In the genomic region with DNA sequence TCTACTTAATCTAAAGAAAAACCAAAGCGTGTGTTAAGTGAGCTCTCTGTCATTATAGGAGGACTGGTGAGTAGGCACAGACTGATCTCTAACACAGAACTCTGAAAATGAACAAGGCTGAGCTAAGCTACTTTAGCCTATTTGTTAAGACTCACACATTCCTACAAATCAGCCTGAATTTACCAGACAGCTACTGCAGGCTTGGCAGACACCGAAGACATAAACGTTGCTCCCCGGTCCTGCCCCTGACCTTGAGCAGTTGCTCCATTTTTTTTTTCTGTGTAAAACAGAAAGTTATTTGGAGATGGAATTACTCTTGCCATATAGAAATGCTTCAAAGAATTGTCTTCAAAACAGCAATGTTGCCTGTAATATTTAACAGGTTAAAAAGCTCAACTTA, we compare ENCODE assay signal across 21 mouse cellular contexts. TPM values are rescaled to one million over a fixed set of nuclear protein-coding genes. Genes with fewer than 3 reads are reported as not detected.
DNase-seq lines count a peak whose midpoint lies in the region; ATAC-seq and TF ChIP-seq lines count a peak whose summit lies in the region.
"Had no signal": no experiment of that assay in that cellular context is flagged by ENCODE, and none has a peak within 500 bp of the region (broad histone marks: within the 10 kb centered on the region; RNA-seq: fewer than 3 reads in every experiment).

No protein-coding gene starts in this region.

- peak; percentile 67 for DNase-seq in kidney, postnatal 0 days (ENCODE audit: low spot score)
- DNase-seq in kidney, adult 18-20 months: no peak
- no peak for DNase-seq in lung, adult 18-20 months
- no peak for DNase-seq in T-cell, adult 2 months (ENCODE audit: low spot score)
- DNase-seq: adrenal gland, adult 8-10 months; cerebellum, adult 11 months; cerebellum, adult 8-10 months; cerebellum, postnatal 14 days; embryo, embryonic 11 days; gastrocnemius, adult 2 months; gastrocnemius, postnatal 25 days; heart, postnatal 36 days had no signal

- 27% methylated on average over 4 of the region's 4 CpGs for WGBS in intestine, embryonic 15.5 days
- 23% methylated on average over 4 of the region's 4 CpGs for WGBS in intestine, postnatal 0 days
- 29% methylated on average over 4 of the region's 4 CpGs for WGBS in kidney, postnatal 0 days
- 41% methylated on average over 4 of the region's 4 CpGs for WGBS in lung, embryonic 16.5 days
- WGBS in olfactory bulb, adult 2 months: 23% methylated on average over 4 of the region's 4 CpGs

- no peak overlapping the region for H3K4me3 ChIP-seq in intestine, embryonic 15.5 days (replicated peaks)
- no peak overlapping the region for H3K4me3 ChIP-seq in intestine, postnatal 0 days (ENCODE audit: low read depth, low read length)
- H3K4me3 ChIP-seq in kidney, postnatal 0 days (replicated peaks; ENCODE audit: low read depth, low read length): no peak overlapping the region
- no peak overlapping the region for H3K4me3 ChIP-seq in lung, embryonic 16.5 days (ENCODE audit: low read length)
- H3K4me3 ChIP-seq in olfactory bulb, adult 2 months (ENCODE audit: insufficient read depth, low read depth, low read length): no peak overlapping the region
- H3K4me3 ChIP-seq: embryonic facial prominence, embryonic 15.5 days; erythroblast, embryonic 14.5 days; forebrain, embryonic 10.5 days; gastrocnemius, adult 2 months; heart, embryonic 12.5 days had no signal

- TF ChIP-seq CTCF in intestine, postnatal 0 days (IDR thresholded peaks at IDR 0.05; ENCODE audit: low read depth): no peak
- TF ChIP-seq CTCF in kidney, postnatal 0 days (IDR thresholded peaks at IDR 0.05; ENCODE audit: low read depth): no peak
- TF ChIP-seq CTCF in olfactory bulb, adult 2 months (IDR thresholded peaks at IDR 0.05; ENCODE audit: insufficient read depth, low read depth, low read length): no peak

- peak; percentile 65; the same call in 1 of the 2 replicates for ATAC-seq in intestine, embryonic 15.5 days
- no peak for ATAC-seq in intestine, postnatal 0 days
- no peak for ATAC-seq in kidney, postnatal 0 days (replicated peaks; ENCODE audit: low FRiP score, low read depth)
- ATAC-seq in lung, embryonic 16.5 days (ENCODE audit: low read depth): peak; percentile 45; the same call in 1 of the 2 replicates
- ATAC-seq: forebrain, embryonic 14.5 days had no signal

- H3K27me3 ChIP-seq in intestine, embryonic 15.5 days (replicated peaks): no peaks in the 10 kb centered on the region
- H3K27me3 ChIP-seq in intestine, postnatal 0 days (replicated peaks; ENCODE audit: control insufficient read depth, insufficient read depth, low read length): no peaks in the 10 kb centered on the region
- H3K27me3 ChIP-seq in kidney, postnatal 0 days (ENCODE audit: insufficient read depth, low read length): no peaks in the 10 kb centered on the region
- no peaks in the 10 kb centered on the region for H3K27me3 ChIP-seq in lung, embryonic 16.5 days (ENCODE audit: control insufficient read depth, insufficient read depth, low read depth, low read length)
- H3K27me3 ChIP-seq: embryonic facial prominence, embryonic 15.5 days; heart, embryonic 12.5 days had no signal

- no peak overlapping the region for H3K9ac ChIP-seq in intestine, embryonic 15.5 days
- H3K9ac ChIP-seq in intestine, postnatal 0 days (ENCODE audit: low read depth, low read length): no peak overlapping the region
- no peak overlapping the region for H3K9ac ChIP-seq in kidney, postnatal 0 days (ENCODE audit: low read depth, low read length)
- H3K9ac ChIP-seq in lung, embryonic 16.5 days (ENCODE audit: low read length): no peak overlapping the region
- H3K9ac ChIP-seq: embryonic facial prominence, embryonic 15.5 days; heart, embryonic 12.5 days had no signal

- no peak overlapping the region for H3K27ac ChIP-seq in intestine, embryonic 15.5 days
- no peak overlapping the region for H3K27ac ChIP-seq in intestine, postnatal 0 days (ENCODE audit: low read depth, low read length)
- no peak overlapping the region for H3K27ac ChIP-seq in kidney, postnatal 0 days
- H3K27ac ChIP-seq in lung, embryonic 16.5 days (ENCODE audit: low read length): no peak overlapping the region
- H3K27ac ChIP-seq in olfactory bulb, adult 2 months (ENCODE audit: insufficient read depth, low read depth, low read length): peak overlapping the region; percentile 79
- H3K27ac ChIP-seq: embryonic facial prominence, embryonic 15.5 days; forebrain, embryonic 10.5 days; gastrocnemius, adult 2 months had no signal

- no peak for TF ChIP-seq POLR2A in olfactory bulb, adult 2 months (IDR thresholded peaks at IDR 0.05; ENCODE audit: insufficient read depth, low read depth, low read length)

- no peaks in the 10 kb centered on the region for H3K36me3 ChIP-seq in intestine, embryonic 15.5 days
- no peaks in the 10 kb centered on the region for H3K36me3 ChIP-seq in intestine, postnatal 0 days (ENCODE audit: control insufficient read depth, insufficient read depth)
- H3K36me3 ChIP-seq in kidney, postnatal 0 days (ENCODE audit: insufficient read depth, low read length): no peaks in the 10 kb centered on the region
- H3K36me3 ChIP-seq in lung, embryonic 16.5 days (ENCODE audit: control insufficient read depth, insufficient read depth, low read length): no peaks in the 10 kb centered on the region
- H3K36me3 ChIP-seq: embryonic facial prominence, embryonic 15.5 days; forebrain, embryonic 10.5 days; heart, embryonic 12.5 days had no signal

- H3K4me2 ChIP-seq in intestine, embryonic 15.5 days (replicated peaks): no peak overlapping the region
- H3K4me2 ChIP-seq in intestine, postnatal 0 days (replicated peaks; ENCODE audit: low read depth): no peak overlapping the region
- H3K4me2 ChIP-seq in kidney, postnatal 0 days (ENCODE audit: low read length): no peak overlapping the region
- no peak overlapping the region for H3K4me2 ChIP-seq in lung, embryonic 16.5 days (ENCODE audit: low read depth, low read length)
- H3K4me2 ChIP-seq: embryonic facial prominence, embryonic 15.5 days; heart, embryonic 12.5 days had no signal

- H3K9me3 ChIP-seq in intestine, embryonic 15.5 days: no peaks in the 10 kb centered on the region
- H3K9me3 ChIP-seq in intestine, postnatal 0 days (ENCODE audit: control insufficient read depth): no peaks in the 10 kb centered on the region
- no peaks in the 10 kb centered on the region for H3K9me3 ChIP-seq in kidney, postnatal 0 days (replicated peaks; ENCODE audit: low read length)
- H3K9me3 ChIP-seq in lung, embryonic 16.5 days (ENCODE audit: control insufficient read depth, low read length): no peaks in the 10 kb centered on the region
- H3K9me3 ChIP-seq: embryonic facial prominence, embryonic 15.5 days; forebrain, embryonic 10.5 days; heart, embryonic 12.5 days had no signal

- peaks cover 4% of the 10 kb centered on the region; the same call in 1 of the 2 replicates for H3K4me1 ChIP-seq in intestine, embryonic 15.5 days (replicated peaks)
- H3K4me1 ChIP-seq in intestine, postnatal 0 days (replicated peaks; ENCODE audit: control insufficient read depth, insufficient read depth, low read length): no peaks in the 10 kb centered on the region; the same call in 1 of the 2 replicates
- no peaks in the 10 kb centered on the region for H3K4me1 ChIP-seq in kidney, postnatal 0 days (replicated peaks; ENCODE audit: insufficient read depth, low read length)
- peaks cover 4% of the 10 kb centered on the region; the same call in 1 of the 2 replicates for H3K4me1 ChIP-seq in lung, embryonic 16.5 days (replicated peaks; ENCODE audit: control insufficient read depth, insufficient read depth, low read length)
- H3K4me1 ChIP-seq in olfactory bulb, adult 2 months (ENCODE audit: control insufficient read depth, insufficient read depth, low read length): peaks cover 2% of the 10 kb centered on the region; the same call in 1 of the 2 replicates
- H3K4me1 ChIP-seq: embryonic facial prominence, embryonic 15.5 days had no signal

RNA-seq across cellular contexts. Expression of a gene that starts 37.4 kb away (rescaled TPM):
- 12.1 and 18.8 TPM in 2 replicates for polyA plus RNA-seq in intestine, embryonic 15.5 days (2015; fragmentation: Nextera tagmentation; extraction: Ambion mirVana)
- 9.2 and 14.7 TPM in 2 replicates for polyA plus RNA-seq in intestine, postnatal 0 days (2015; fragmentation: Nextera tagmentation; extraction: Ambion mirVana)
- 20.3 and 21.7 TPM in 2 replicates for polyA plus RNA-seq in kidney, postnatal 0 days (2015; fragmentation: Nextera tagmentation; extraction: Ambion mirVana)
- polyA plus RNA-seq in lung, embryonic 16.5 days (2015; fragmentation: Nextera tagmentation; extraction: Ambion mirVana): 14.2 and 16.9 TPM in 2 replicates
- polyA plus RNA-seq in olfactory bulb, adult 2 months (2012; ENCODE audit: insufficient read depth, insufficient read length, low replicate concordance, missing spikeins): 172 and 208 TPM in 2 replicates
- polyA plus RNA-seq: erythroblast, embryonic 14.5 days had no signal

Comparison
In these comparisons a context has a peak if more than half of its experiments do, and no peak if none do; other contexts are left out.
1. ATAC-seq: peak in intestine, embryonic 15.5 days (single experiment) and lung, embryonic 16.5 days (single experiment); none in intestine, postnatal 0 days (single experiment) and kidney, postnatal 0 days (single experiment).